Mouse (Mus musculus): ENCODE measurements around the gene Fgfr2.

DNA sequence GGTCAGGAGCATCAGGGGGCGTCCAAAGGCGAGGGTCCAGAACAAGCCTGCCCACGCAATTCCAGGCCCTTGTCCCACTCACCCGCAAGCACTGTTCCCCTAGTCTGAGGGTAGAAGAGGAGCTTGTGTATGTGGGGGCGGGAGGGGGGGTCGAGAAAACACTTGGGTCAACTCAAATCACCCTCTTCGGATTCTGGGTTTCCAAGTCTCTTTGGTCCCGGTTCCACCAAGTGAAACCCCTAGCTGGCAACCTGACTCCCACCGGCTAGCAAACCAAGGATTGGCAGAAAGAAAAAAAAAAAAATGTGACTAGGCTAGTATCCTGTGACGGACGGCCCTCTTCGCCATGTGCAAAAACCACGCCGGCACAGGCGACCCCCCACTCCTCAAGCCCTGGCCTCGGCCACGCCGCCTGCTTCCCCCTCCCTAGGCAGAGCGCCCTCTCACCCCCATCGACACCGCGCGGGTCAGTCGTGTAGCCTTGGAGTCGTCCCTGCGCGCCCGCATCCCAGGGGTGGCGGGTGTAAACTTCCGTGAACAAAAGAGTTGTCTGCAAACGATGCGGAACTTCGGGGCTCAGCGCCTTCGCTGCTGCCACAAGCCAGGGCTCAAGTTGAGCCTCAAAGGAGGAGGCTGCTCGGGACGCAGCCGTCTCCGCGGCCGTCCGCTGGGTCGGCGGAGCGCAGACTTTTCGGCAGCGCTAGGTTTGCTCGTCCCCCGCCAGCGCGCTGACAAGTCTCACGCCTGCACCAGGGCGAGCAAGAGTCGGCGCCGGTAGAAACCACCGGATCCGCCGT is 310.3 kb downstream of the Fgfr2 start:
- TF ChIP-seq CTCF (IDR thresholded peaks at IDR 0.05; ENCODE audit: low read depth) (0 out of 2 replicates have a peak, but pooled peaks have one; percentile 1), EP300 (IDR thresholded peaks at IDR 0.05; ENCODE audit: low read depth) (no peak)

Measured in liver, postnatal 0 days (tissue).